Mouse (Mus musculus): ENCODE measurements around the gene Mageb18. TPM values are rescaled to one million over a fixed set of nuclear protein-coding genes. Genes with fewer than 3 reads are reported as not detected.
"Not testable (repeated sequence)": the region's sequence is repeated elsewhere in the genome, so short reads cannot be mapped to it uniquely, and the experiment has no call there.

Gene Mageb18
- polyA plus RNA-seq (2014; fragmentation: Nextera tagmentation; extraction: Ambion mirVana), result not detected in 2 replicates

GRCm38 (mm10) chrX:92599472-92599871 lies at the start of gene Mageb18:
Gene Mageb18 (minus strand): TSS chrX:92599572.
- DNase-seq (ENCODE audit: low spot score), result no peak
- ATAC-seq, result no peak
- Histone ChIP-seq H3K4me2 (ENCODE audit: low read length) (no peak within 1 kb of the TSS), H3K9me3 (replicated peaks; ENCODE audit: control insufficient read depth, low read length) (no peaks in the 10 kb centered on the region), H3K4me3 (ENCODE audit: low read depth, low read length) (no peak within 1 kb of the TSS), H3K27me3 (replicated peaks; ENCODE audit: control insufficient read depth, insufficient read depth, low read length) (no peaks in the 10 kb centered on the region), H3K4me1 (ENCODE audit: control insufficient read depth, insufficient read depth, low read length) (no peaks in the 10 kb centered on the region), H3K36me3 (ENCODE audit: control insufficient read depth, insufficient read depth, low read length) (no peaks in the 10 kb centered on the region), H3K9ac (ENCODE audit: low read length) (no peak within 1 kb of the TSS), H3K27ac (ENCODE audit: low read depth, low read length) (no peak within 1 kb of the TSS)
- 83% methylated on average over 1 of the region's 1 CpGs for WGBS

GRCm38 (mm10) chrX:92612788-92613187 lies 13.4 kb upstream of the Mageb18 start:
- no peak for ATAC-seq
- no peak overlapping the region for H3K27ac ChIP-seq (ENCODE audit: low read depth, low read length)
- H3K9me3 ChIP-seq (replicated peaks; ENCODE audit: control insufficient read depth, low read length), result no peaks in the 10 kb centered on the region
- 89% methylated on average over 3 of the region's 3 CpGs for WGBS
- DNase-seq (ENCODE audit: low spot score), result no peak
- no peak overlapping the region for H3K9ac ChIP-seq (ENCODE audit: low read length)
- H3K4me1 ChIP-seq (ENCODE audit: control insufficient read depth, insufficient read depth, low read length), result no peaks in the 10 kb centered on the region
- no peak overlapping the region for H3K4me3 ChIP-seq (ENCODE audit: low read depth, low read length)
- no peaks in the 10 kb centered on the region for H3K36me3 ChIP-seq (ENCODE audit: control insufficient read depth, insufficient read depth, low read length)
- H3K4me2 ChIP-seq (ENCODE audit: low read length), result no peak overlapping the region
- H3K27me3 ChIP-seq (replicated peaks; ENCODE audit: control insufficient read depth, insufficient read depth, low read length), result no peaks in the 10 kb centered on the region

- 76% methylated on average over 3 of the region's 3 CpGs for WGBS
- Histone ChIP-seq H3K4me2 (ENCODE audit: low read length) (no peak overlapping the region), H3K9me3 (replicated peaks; ENCODE audit: control insufficient read depth, low read length) (no peaks in the 10 kb centered on the region), H3K4me1 (ENCODE audit: control insufficient read depth, insufficient read depth, low read length) (no peaks in the 10 kb centered on the region), H3K27ac (ENCODE audit: low read depth, low read length) (no peak overlapping the region), H3K9ac (ENCODE audit: low read length) (no peak overlapping the region), H3K27me3 (replicated peaks; ENCODE audit: control insufficient read depth, insufficient read depth, low read length) (no peaks in the 10 kb centered on the region), H3K4me3 (ENCODE audit: low read depth, low read length) (no peak overlapping the region), H3K36me3 (ENCODE audit: control insufficient read depth, insufficient read depth, low read length) (no peaks in the 10 kb centered on the region)
- ATAC-seq (no peak), DNase-seq (ENCODE audit: low spot score) (no peak)
These were observed 11.1 kb upstream of the Mageb18 start for GRCm38 (mm10) chrX:92610466-92610865.

GRCm38 (mm10) chrX:92597324-92597723 lies 2.0 kb downstream of the Mageb18 start:
- ATAC-seq, result no peak
- WGBS, result 47% methylated on average over 4 of the region's 4 CpGs
- DNase-seq (ENCODE audit: low spot score), result peak; percentile 63

GRCm38 (mm10) chrX:92527826-92528225 lies 71.5 kb downstream of the Mageb18 start:
- 70% methylated on average over 1 of the region's 1 CpGs for WGBS
- Histone ChIP-seq H3K36me3 (ENCODE audit: control insufficient read depth, insufficient read depth, low read length) (no peaks in the 10 kb centered on the region), H3K4me3 (ENCODE audit: low read depth, low read length) (no peak overlapping the region), H3K4me1 (ENCODE audit: control insufficient read depth, insufficient read depth, low read length) (no peaks in the 10 kb centered on the region), H3K27ac (ENCODE audit: low read depth, low read length) (no peak overlapping the region), H3K27me3 (replicated peaks; ENCODE audit: control insufficient read depth, insufficient read depth, low read length) (no peaks in the 10 kb centered on the region), H3K9me3 (replicated peaks; ENCODE audit: control insufficient read depth, low read length) (no peaks in the 10 kb centered on the region), H3K9ac (ENCODE audit: low read length) (no peak overlapping the region), H3K4me2 (ENCODE audit: low read length) (no peak overlapping the region)
- DNase-seq (ENCODE audit: low spot score), result no peak
- ATAC-seq, result no peak

More at GRCm38 (mm10) chrX:92597324-92597723, 2.0 kb downstream of the Mageb18 start:
- no peak overlapping the region for H3K27ac ChIP-seq (ENCODE audit: low read depth, low read length)
- H3K4me3 ChIP-seq (ENCODE audit: low read depth, low read length), result no peak overlapping the region
- no peaks in the 10 kb centered on the region for H3K4me1 ChIP-seq (ENCODE audit: control insufficient read depth, insufficient read depth, low read length)
- no peaks in the 10 kb centered on the region for H3K9me3 ChIP-seq (replicated peaks; ENCODE audit: control insufficient read depth, low read length)
- H3K4me2 ChIP-seq (ENCODE audit: low read length), result no peak overlapping the region
- no peaks in the 10 kb centered on the region for H3K36me3 ChIP-seq (ENCODE audit: control insufficient read depth, insufficient read depth, low read length)
- no peaks in the 10 kb centered on the region for H3K27me3 ChIP-seq (replicated peaks; ENCODE audit: control insufficient read depth, insufficient read depth, low read length)
- no peak overlapping the region for H3K9ac ChIP-seq (ENCODE audit: low read length)

- Histone ChIP-seq H3K9me3 (replicated peaks; ENCODE audit: control insufficient read depth, low read length) (no peaks in the 10 kb centered on the region), H3K36me3 (ENCODE audit: control insufficient read depth, insufficient read depth, low read length) (no peaks in the 10 kb centered on the region), H3K4me3 (ENCODE audit: low read depth, low read length) (no peak overlapping the region), H3K4me1 (ENCODE audit: control insufficient read depth, insufficient read depth, low read length) (no peaks in the 10 kb centered on the region), H3K4me2 (ENCODE audit: low read length) (no peak overlapping the region), H3K9ac (ENCODE audit: low read length) (no peak overlapping the region), H3K27ac (ENCODE audit: low read depth, low read length) (no peak overlapping the region), H3K27me3 (replicated peaks; ENCODE audit: control insufficient read depth, insufficient read depth, low read length) (no peaks in the 10 kb centered on the region)
- peak; percentile 11 for DNase-seq (ENCODE audit: low spot score)
- no peak for ATAC-seq
- WGBS, result 16% methylated on average over 1 of the region's 1 CpGs
These were observed 101.1 kb downstream of the Mageb18 start for GRCm38 (mm10) chrX:92498254-92498653.

GRCm38 (mm10) chrX:92489649-92490048 lies 109.7 kb downstream of the Mageb18 start, which contains the start of gene Gm5941:
Gene Gm5941 (plus strand): TSS chrX:92489949.
- not testable (repeated sequence) for H3K36me3 ChIP-seq (ENCODE audit: control insufficient read depth, insufficient read depth, low read length); ATAC-seq; H3K27ac ChIP-seq (ENCODE audit: low read depth, low read length); H3K4me2 ChIP-seq (ENCODE audit: low read length); H3K4me3 ChIP-seq (ENCODE audit: low read depth, low read length); H3K9me3 ChIP-seq (replicated peaks; ENCODE audit: control insufficient read depth, low read length); H3K4me1 ChIP-seq (ENCODE audit: control insufficient read depth, insufficient read depth, low read length); H3K27me3 ChIP-seq (replicated peaks; ENCODE audit: control insufficient read depth, insufficient read depth, low read length); DNase-seq (ENCODE audit: low spot score); H3K9ac ChIP-seq (ENCODE audit: low read length)
- WGBS, result 86% methylated on average over 4 of the region's 4 CpGs

- no peak for ATAC-seq
- no peaks in the 10 kb centered on the region for H3K4me1 ChIP-seq (ENCODE audit: control insufficient read depth, insufficient read depth, low read length)
- H3K27ac ChIP-seq (ENCODE audit: low read depth, low read length), result no peak overlapping the region
- H3K27me3 ChIP-seq (replicated peaks; ENCODE audit: control insufficient read depth, insufficient read depth, low read length), result no peaks in the 10 kb centered on the region
- no peak overlapping the region for H3K4me3 ChIP-seq (ENCODE audit: low read depth, low read length)
- WGBS, result 74% methylated on average over 4 of the region's 4 CpGs
- H3K36me3 ChIP-seq (ENCODE audit: control insufficient read depth, insufficient read depth, low read length), result no peaks in the 10 kb centered on the region
- no peak for DNase-seq (ENCODE audit: low spot score)
- no peak overlapping the region for H3K9ac ChIP-seq (ENCODE audit: low read length)
- no peaks in the 10 kb centered on the region for H3K9me3 ChIP-seq (replicated peaks; ENCODE audit: control insufficient read depth, low read length)
- H3K4me2 ChIP-seq (ENCODE audit: low read length), result no peak overlapping the region
These were observed 134.6 kb downstream of the Mageb18 start for GRCm38 (mm10) chrX:92464773-92465172.

- Histone ChIP-seq H3K4me3 (ENCODE audit: low read depth, low read length) (no peak overlapping the region), H3K27me3 (replicated peaks; ENCODE audit: control insufficient read depth, insufficient read depth, low read length) (no peaks in the 10 kb centered on the region), H3K4me1 (ENCODE audit: control insufficient read depth, insufficient read depth, low read length) (no peaks in the 10 kb centered on the region), H3K36me3 (ENCODE audit: control insufficient read depth, insufficient read depth, low read length) (no peaks in the 10 kb centered on the region), H3K4me2 (ENCODE audit: low read length) (no peak overlapping the region), H3K9ac (ENCODE audit: low read length) (no peak overlapping the region), H3K9me3 (replicated peaks; ENCODE audit: control insufficient read depth, low read length) (no peaks in the 10 kb centered on the region), H3K27ac (ENCODE audit: low read depth, low read length) (no peak overlapping the region)
- DNase-seq (ENCODE audit: low spot score), result peak; percentile 43
- ATAC-seq, result no peak
- WGBS, result 27% methylated on average over 3 of the region's 3 CpGs
These were observed 138.9 kb downstream of the Mageb18 start for GRCm38 (mm10) chrX:92460496-92460895.
